Mouse (Mus musculus) layer of hippocampus, adult 9-10 months (tissue): ENCODE results near the gene Amacr.
A peak's percentile ranks its signal among the peaks of the same experiment; 100 is the strongest.
"Not testable (repeated sequence)": the region's sequence is repeated elsewhere in the genome, so short reads cannot be mapped to it uniquely, and the experiment has no call there.

Experiments
- DNase-seq: peaks from one replicate; pipeline ENCODE4 v3.0.0; 2022; ENCODE audit warnings: low spot score

Gene Amacr

GRCm38 (mm10) chr15:10981377-10982063 lies at the start of gene Amacr:
Gene Amacr (plus strand): TSS chr15:10981756.
- peak; percentile 63 for DNase-seq

GRCm38 (mm10) chr15:10933930-10934329 lies 47.6 kb upstream of the Amacr start:
- no peak for DNase-seq

- DNase-seq, result no peak
Observed at GRCm38 (mm10) chr15:10940148-10941108, 41.1 kb upstream of the Amacr start.

- DNase-seq, result no peak
Observed at GRCm38 (mm10) chr15:10941901-10942300, 39.7 kb upstream of the Amacr start.

GRCm38 (mm10) chr15:10947852-10948251 lies 33.7 kb upstream of the Amacr start:
- DNase-seq, result no peak

GRCm38 (mm10) chr15:10951951-10952759 lies 29.4 kb upstream of the Amacr start, which contains the start of gene C1qtnf3:
Gene C1qtnf3 (plus strand): TSS chr15:10952332.
- DNase-seq, result no peak

- DNase-seq, result no peak
Observed at GRCm38 (mm10) chr15:10952760-10953305, 28.7 kb upstream of the Amacr start.

- DNase-seq, result no peak
Observed at GRCm38 (mm10) chr15:10953465-10953864, 28.1 kb upstream of the Amacr start.

- DNase-seq, result no peak
Observed at GRCm38 (mm10) chr15:10954381-10955016, 27.1 kb upstream of the Amacr start.

GRCm38 (mm10) chr15:10955156-10955555 lies 26.4 kb upstream of the Amacr start:
- DNase-seq, result no peak

GRCm38 (mm10) chr15:10956706-10957105 lies 24.9 kb upstream of the Amacr start:
- DNase-seq, result no peak

- DNase-seq, result no peak
Observed at GRCm38 (mm10) chr15:10959277-10960026, 22.1 kb upstream of the Amacr start.

GRCm38 (mm10) chr15:10960267-10960666 lies 21.3 kb upstream of the Amacr start:
- no peak for DNase-seq

- DNase-seq, result no peak
Observed at GRCm38 (mm10) chr15:10962601-10963000, 19.0 kb upstream of the Amacr start.

- DNase-seq, result no peak
Observed at GRCm38 (mm10) chr15:10969439-10969838, 12.1 kb upstream of the Amacr start.

GRCm38 (mm10) chr15:10970777-10971176 lies 10.8 kb upstream of the Amacr start:
- DNase-seq, result no peak

GRCm38 (mm10) chr15:10977151-10977550 lies 4.4 kb upstream of the Amacr start:
- no peak for DNase-seq

GRCm38 (mm10) chr15:10980712-10981111 lies 844 bp upstream of the Amacr start:
- no peak for DNase-seq

- DNase-seq, result peak; percentile 3
Observed at GRCm38 (mm10) chr15:10982064-10982435, 494 bp downstream of the Amacr start.

- no peak for DNase-seq
Observed at GRCm38 (mm10) chr15:10985756-10986155, 4.2 kb downstream of the Amacr start.

GRCm38 (mm10) chr15:10986477-10986876 lies 4.9 kb downstream of the Amacr start:
- DNase-seq, result not testable (repeated sequence)
